Mouse (Mus musculus) neural tube, embryonic 15.5 days (tissue): ENCODE data around the gene Exph5. TPM values are rescaled to one million over a fixed set of nuclear protein-coding genes. Genes with fewer than 3 reads are reported as not detected.

Experiments used
- ATAC-seq: fragments of 200-750 bp; cut with Nextera tagmentation; 2 replicates; pipeline ENCODE4 v1.8.0; 2017; ENCODE audit warnings: mild to moderate bottlenecking, moderate TSS enrichment, moderate library complexity; ENCODE audit not compliant: low FRiP score
- H3K27ac ChIP-seq: fragments of 300-500 bp; sonication (generic); replicated peaks from 2 replicates; pipeline ENCODE4 v1.5.1; 2015; ENCODE audit warnings: mild to moderate bottlenecking, inconsistent platforms
- H3K27me3 ChIP-seq: fragments of 300-500 bp; sonication (generic); replicated peaks from 2 replicates; pipeline ENCODE4 v1.6.1; 2015; ENCODE audit warnings: inconsistent platforms
- H3K36me3 ChIP-seq: fragments of 300-500 bp; sonication (generic); 2 replicates; pipeline ENCODE4 v1.6.1; 2015; ENCODE audit warnings: inconsistent platforms
- H3K4me1 ChIP-seq: fragments of 300-500 bp; sonication (generic); 2 replicates; pipeline ENCODE4 v1.6.1; 2015; ENCODE audit warnings: inconsistent platforms
- H3K4me2 ChIP-seq: fragments of 300-500 bp; sonication (generic); 2 replicates; pipeline ENCODE4 v1.6.1; 2015; ENCODE audit warnings: inconsistent platforms, mild to moderate bottlenecking, moderate library complexity
- H3K4me3 ChIP-seq: fragments of 300-500 bp; sonication (generic); replicated peaks from 2 replicates; pipeline ENCODE4 v1.5.1; 2015; ENCODE audit warnings: mild to moderate bottlenecking, inconsistent platforms
- H3K9ac ChIP-seq: fragments of 300-500 bp; sonication (generic); replicated peaks from 2 replicates; pipeline ENCODE4 v1.6.1; 2015; ENCODE audit warnings: mild to moderate bottlenecking, inconsistent platforms
- H3K9me3 ChIP-seq: fragments of 300-500 bp; sonication (generic); replicated peaks from 2 replicates; pipeline ENCODE4 v1.6.1; 2016; ENCODE audit warnings: inconsistent platforms
- WGBS: fragments of 180-500 bp; shearing (Covaris S2); methylation state at CpG from one replicate; pipeline ENCODE4 v1.1.7; 2015; ENCODE audit warnings: mixed read lengths; 5-methylcytosine and 5-hydroxymethylcytosine counted together
- polyA plus RNA-seq: library from polyadenylated mRNA; unstranded; fragments of >200 nt; fragmentation: Nextera tagmentation; extraction: Ambion mirVana; gene quantifications from 2 replicates; pipeline ENCODE4 v1.2.1, GENCODE M21; 2015

The Exph5 gene
- polyA plus RNA-seq, 1 experiment from 2014 or later: 0.38 TPM

DNA sequence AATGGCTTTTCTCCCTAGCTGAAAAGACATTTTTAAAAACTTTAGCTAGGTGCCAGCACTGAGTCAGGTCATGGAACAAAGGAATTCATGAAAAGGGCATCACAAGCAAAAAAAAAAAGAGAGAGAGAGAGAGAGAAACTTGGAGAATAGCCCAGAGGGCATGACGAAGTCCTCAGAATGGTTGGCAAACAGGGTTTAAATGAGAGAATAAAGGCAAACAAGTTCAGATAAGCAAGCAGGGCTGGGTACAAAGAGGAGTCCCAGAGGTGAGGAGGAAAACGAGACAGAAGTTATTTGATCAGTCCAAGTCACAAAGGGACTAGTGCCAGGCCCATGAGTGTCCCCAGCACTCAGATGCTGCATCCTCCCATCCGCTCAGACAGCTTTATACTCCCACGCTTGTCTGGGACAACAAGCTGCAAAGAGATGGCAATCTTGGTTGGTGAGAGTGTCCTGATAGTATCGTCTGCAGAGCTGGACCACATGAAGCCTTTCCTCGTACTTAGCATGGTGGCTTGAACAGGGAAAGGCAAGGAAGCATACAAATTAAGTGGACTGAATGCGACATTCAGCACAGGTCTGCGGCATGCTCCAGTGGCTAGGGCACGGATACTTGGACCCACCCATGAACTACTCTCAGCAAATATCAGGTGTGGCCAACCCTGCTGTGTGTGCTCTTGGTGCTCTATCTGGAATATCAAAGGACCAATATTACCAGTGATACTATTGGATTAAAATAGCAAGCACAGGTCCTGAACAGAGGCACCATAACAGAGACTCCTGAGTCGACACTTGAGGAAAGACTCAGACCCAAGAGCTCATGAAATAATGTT is 22.2 kb downstream of the Exph5 start:
- WGBS: 86% methylated on average over 10 of the region's 10 CpGs
- no peaks in the 10 kb centered on the region for H3K9me3 ChIP-seq
- H3K27ac ChIP-seq: no peak overlapping the region
- ATAC-seq: no peak
- no peak overlapping the region for H3K9ac ChIP-seq
- H3K4me2 ChIP-seq: no peak overlapping the region
- H3K36me3 ChIP-seq: no peaks in the 10 kb centered on the region
- no peaks in the 10 kb centered on the region for H3K4me1 ChIP-seq
- H3K27me3 ChIP-seq: no peaks in the 10 kb centered on the region
- no peak overlapping the region for H3K4me3 ChIP-seq

GRCm38 (mm10) chr9:53325363-53326090 is 24.1 kb downstream of the Exph5 start:
- Histone ChIP-seq H3K4me2 (no peak overlapping the region), H3K27ac (no peak overlapping the region), H3K36me3 (no peaks in the 10 kb centered on the region), H3K27me3 (no peaks in the 10 kb centered on the region), H3K9ac (no peak overlapping the region), H3K4me3 (no peak overlapping the region), H3K4me1 (no peaks in the 10 kb centered on the region), H3K9me3 (no peaks in the 10 kb centered on the region)
- ATAC-seq: no peak
- WGBS: 72% methylated on average over 4 of the region's 4 CpGs

- H3K36me3 ChIP-seq: no peaks in the 10 kb centered on the region
- ATAC-seq: no peak
- no peaks in the 10 kb centered on the region for H3K27me3 ChIP-seq
- H3K4me2 ChIP-seq: no peak overlapping the region
- H3K9ac ChIP-seq: no peak overlapping the region
- no peak overlapping the region for H3K4me3 ChIP-seq
- H3K9me3 ChIP-seq: no peaks in the 10 kb centered on the region
- no peak overlapping the region for H3K27ac ChIP-seq
- H3K4me1 ChIP-seq: no peaks in the 10 kb centered on the region
- 95% methylated on average over 2 of the region's 2 CpGs for WGBS
These were observed 26.7 kb downstream of the Exph5 start for GRCm38 (mm10) chr9:53328203-53328602.

- H3K27ac ChIP-seq: no peak overlapping the region
- H3K36me3 ChIP-seq: no peaks in the 10 kb centered on the region
- ATAC-seq: no peak
- no peak overlapping the region for H3K9ac ChIP-seq
- H3K9me3 ChIP-seq: no peaks in the 10 kb centered on the region
- H3K4me3 ChIP-seq: no peak overlapping the region
- H3K27me3 ChIP-seq: no peaks in the 10 kb centered on the region
- no peaks in the 10 kb centered on the region for H3K4me1 ChIP-seq
- no peak overlapping the region for H3K4me2 ChIP-seq
- WGBS: 34% methylated on average over 6 of the region's 6 CpGs
These were observed 28.1 kb downstream of the Exph5 start for GRCm38 (mm10) chr9:53329301-53330206.

DNA sequence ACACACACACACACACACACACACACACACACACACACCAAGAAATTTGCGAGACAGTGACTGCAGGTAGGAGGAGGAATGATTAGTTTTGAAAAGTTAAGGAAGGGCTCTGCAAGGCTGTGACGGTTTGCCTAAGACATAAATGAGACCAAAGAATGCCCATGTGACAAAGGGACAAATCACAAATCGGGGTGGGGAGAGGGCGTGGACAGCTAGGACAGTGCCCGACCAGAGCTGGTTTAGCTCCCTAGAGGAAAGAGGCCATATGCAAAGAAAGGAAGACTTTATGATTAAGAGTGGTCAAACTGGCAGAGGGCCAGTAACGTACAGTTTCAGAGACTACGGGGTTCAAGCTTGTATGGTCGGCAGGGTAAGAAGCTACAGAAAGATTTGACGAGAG is 28.8 kb downstream of the Exph5 start:
- Histone ChIP-seq H3K27me3 (no peaks in the 10 kb centered on the region), H3K9ac (no peak overlapping the region), H3K27ac (no peak overlapping the region), H3K4me3 (no peak overlapping the region), H3K36me3 (no peaks in the 10 kb centered on the region), H3K4me2 (no peak overlapping the region), H3K4me1 (no peaks in the 10 kb centered on the region), H3K9me3 (no peaks in the 10 kb centered on the region)
- ATAC-seq: no peak
- WGBS: 74% methylated on average over 9 of the region's 9 CpGs

GRCm38 (mm10) chr9:53333436-53333835 is 32.0 kb downstream of the Exph5 start:
- no peak for ATAC-seq
- Histone ChIP-seq H3K36me3 (no peaks in the 10 kb centered on the region), H3K4me3 (no peak overlapping the region), H3K4me2 (no peak overlapping the region), H3K9ac (no peak overlapping the region), H3K4me1 (no peaks in the 10 kb centered on the region), H3K9me3 (no peaks in the 10 kb centered on the region), H3K27me3 (no peaks in the 10 kb centered on the region), H3K27ac (no peak overlapping the region)
- WGBS: 84% methylated on average over 4 of the region's 4 CpGs

DNA sequence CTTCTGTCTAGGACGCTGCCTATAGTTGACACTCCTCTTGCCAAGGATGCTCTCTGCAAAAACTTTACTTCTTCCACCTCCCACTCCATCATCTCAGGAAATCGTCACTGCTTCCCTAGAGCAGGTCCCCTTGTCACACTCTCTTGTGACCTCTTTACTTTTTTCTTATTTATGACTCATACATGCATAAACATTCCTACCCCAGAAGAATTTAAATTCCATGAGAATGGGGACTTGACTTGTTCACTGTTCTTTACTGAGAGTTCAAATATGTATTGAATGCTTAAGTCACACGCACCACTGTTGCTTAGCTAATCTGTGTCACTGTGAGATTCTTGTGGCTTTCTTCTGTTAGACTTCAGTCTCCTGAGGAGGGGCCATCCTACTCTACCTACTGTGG is 33.7 kb downstream of the Exph5 start:
- Histone ChIP-seq H3K9ac (no peak overlapping the region), H3K9me3 (no peaks in the 10 kb centered on the region), H3K4me2 (no peak overlapping the region), H3K27me3 (no peaks in the 10 kb centered on the region; the same call in 1 of the 2 replicates), H3K4me1 (no peaks in the 10 kb centered on the region), H3K4me3 (no peak overlapping the region), H3K27ac (no peak overlapping the region), H3K36me3 (no peaks in the 10 kb centered on the region)
- ATAC-seq: no peak
- 88% methylated on average over 3 of the region's 3 CpGs for WGBS

GRCm38 (mm10) chr9:53339603-53340002 is 38.1 kb downstream of the Exph5 start:
- Histone ChIP-seq H3K4me3 (no peak overlapping the region), H3K27me3 (no peaks in the 10 kb centered on the region; the same call in 1 of the 2 replicates), H3K9me3 (no peaks in the 10 kb centered on the region), H3K4me1 (peaks cover 10% of the 10 kb centered on the region), H3K27ac (no peak overlapping the region), H3K9ac (no peak overlapping the region), H3K4me2 (no peak overlapping the region), H3K36me3 (no peaks in the 10 kb centered on the region)
- WGBS: 88% methylated on average over 7 of the region's 7 CpGs
- no peak for ATAC-seq

DNA sequence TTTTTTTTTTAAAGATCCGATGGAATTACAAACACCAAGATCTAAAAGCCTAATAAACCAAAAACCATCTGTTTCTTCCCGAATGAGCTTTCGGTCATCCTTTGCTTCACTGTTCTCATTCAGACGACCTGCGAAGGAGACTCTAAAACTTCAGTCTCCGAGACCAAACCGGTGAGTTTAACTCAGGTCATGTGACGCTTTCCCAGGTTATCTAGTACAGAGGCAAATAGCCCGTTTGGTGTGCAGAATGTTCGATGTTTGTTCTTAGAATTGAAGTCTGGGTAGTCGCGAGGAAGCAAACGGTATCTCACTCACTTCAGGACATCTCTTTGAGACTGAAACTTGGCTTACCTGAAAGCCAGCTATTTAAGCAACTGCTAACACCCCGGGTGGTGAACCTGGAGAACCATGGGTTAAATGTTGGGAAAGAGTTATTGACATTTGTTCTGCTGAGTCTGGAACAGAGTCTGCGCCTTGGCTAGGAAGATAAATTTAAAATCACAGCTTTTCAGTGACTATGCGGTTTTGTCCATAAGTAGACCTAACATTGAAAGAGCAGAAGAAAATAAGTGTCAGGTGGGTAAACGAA is 39.0 kb downstream of the Exph5 start:
- Histone ChIP-seq H3K4me1 (peaks cover 10% of the 10 kb centered on the region), H3K9ac (no peak overlapping the region), H3K4me2 (peak overlapping the region; percentile 61), H3K4me3 (peak overlapping the region; percentile 37), H3K27me3 (no peaks in the 10 kb centered on the region; the same call in 1 of the 2 replicates), H3K27ac (no peak overlapping the region), H3K36me3 (no peaks in the 10 kb centered on the region), H3K9me3 (no peaks in the 10 kb centered on the region)
- no peak for ATAC-seq
- WGBS: 47% methylated on average over 17 of the region's 17 CpGs

GRCm38 (mm10) chr9:53340969-53341368 is 39.5 kb downstream of the Exph5 start:
- Histone ChIP-seq H3K27ac (no peak overlapping the region), H3K4me1 (peaks cover 10% of the 10 kb centered on the region), H3K9ac (peak overlapping the region; percentile 21), H3K9me3 (no peaks in the 10 kb centered on the region), H3K4me2 (peak overlapping the region; percentile 61), H3K27me3 (no peaks in the 10 kb centered on the region; the same call in 1 of the 2 replicates), H3K36me3 (no peaks in the 10 kb centered on the region), H3K4me3 (peak overlapping the region; percentile 37)
- WGBS: 12% methylated on average over 14 of the region's 14 CpGs
- no peak for ATAC-seq

GRCm38 (mm10) chr9:53341981-53342380 is 40.5 kb downstream of the Exph5 start:
- H3K9ac ChIP-seq: no peak overlapping the region
- no peak for ATAC-seq
- no peak overlapping the region for H3K27ac ChIP-seq
- H3K36me3 ChIP-seq: no peaks in the 10 kb centered on the region
- peaks cover 10% of the 10 kb centered on the region for H3K4me1 ChIP-seq
- WGBS: 90% methylated on average over 3 of the region's 3 CpGs
- no peak overlapping the region for H3K4me3 ChIP-seq
- no peaks in the 10 kb centered on the region; the same call in 1 of the 2 replicates for H3K27me3 ChIP-seq
- no peak overlapping the region for H3K4me2 ChIP-seq
- no peaks in the 10 kb centered on the region for H3K9me3 ChIP-seq
